Mouse (Mus musculus) liver, embryonic 14 days (tissue): ENCODE measurements around the gene Cmc4. TPM values are rescaled to one million over a fixed set of nuclear protein-coding genes. Genes with fewer than 3 reads are reported as not detected.

ENCODE experiments used
- polyA plus RNA-seq: library from polyadenylated mRNA; depleted of rRNA; stranded (reverse); fragments of >200 nt; gene quantifications from 2 replicates; pipeline ENCODE4 v1.2.3, GENCODE M21; 2012; rRNA removed

Cmc4 gene
- 10.4 and 11.0 TPM in 2 replicates for polyA plus RNA-seq

DNA sequence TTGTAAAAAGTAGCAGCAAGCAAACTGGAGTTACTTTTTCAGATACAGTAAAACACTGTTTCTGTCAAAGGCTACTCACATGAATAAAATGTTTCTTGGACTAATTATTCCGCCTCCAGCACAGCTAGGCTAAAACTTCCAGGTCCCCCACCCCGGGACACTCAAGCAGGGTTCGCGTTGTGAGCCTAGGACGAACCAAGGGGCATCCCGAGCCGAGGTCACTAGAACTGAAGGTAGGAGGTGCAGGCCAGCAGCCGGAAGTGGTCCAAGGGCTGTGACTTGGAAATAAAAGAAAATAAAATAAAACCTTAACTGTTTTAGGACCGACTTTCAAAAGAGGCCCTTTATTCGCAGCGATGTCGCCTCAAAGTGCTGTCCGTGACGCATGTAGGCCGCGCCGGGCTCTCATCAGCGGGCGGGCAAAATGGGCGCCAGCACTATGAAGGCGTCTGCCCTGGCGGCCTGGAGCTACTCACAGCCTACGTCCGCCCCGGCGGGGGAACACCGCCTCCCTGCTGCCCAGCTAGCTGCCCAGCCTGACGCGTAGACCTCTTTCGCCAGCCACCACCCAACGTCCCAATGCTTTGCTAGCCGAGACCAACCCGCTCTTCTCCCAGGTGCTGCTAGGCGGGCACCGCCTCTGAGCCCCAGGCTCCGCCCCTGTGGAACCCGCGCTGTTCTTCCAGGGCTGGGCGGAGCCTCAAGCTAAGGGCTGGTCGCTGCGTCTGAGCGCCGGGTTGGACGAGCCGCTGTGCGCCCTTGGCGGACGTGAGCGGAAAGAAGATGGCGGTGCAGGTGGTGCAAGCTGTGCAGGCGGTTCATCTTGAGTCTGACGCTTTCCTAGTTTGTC is at the start of gene Cmc4, which contains the start of the genes Mtcp1 and Brcc3:
Cmc4 (minus strand) TSS at position 649 of the 850 bp plus-strand sequence.
Mtcp1 (minus strand) TSS at position 653 of the 850 bp plus-strand sequence.
Brcc3 (plus strand) TSS at position 693 of the 850 bp plus-strand sequence.

DNA sequence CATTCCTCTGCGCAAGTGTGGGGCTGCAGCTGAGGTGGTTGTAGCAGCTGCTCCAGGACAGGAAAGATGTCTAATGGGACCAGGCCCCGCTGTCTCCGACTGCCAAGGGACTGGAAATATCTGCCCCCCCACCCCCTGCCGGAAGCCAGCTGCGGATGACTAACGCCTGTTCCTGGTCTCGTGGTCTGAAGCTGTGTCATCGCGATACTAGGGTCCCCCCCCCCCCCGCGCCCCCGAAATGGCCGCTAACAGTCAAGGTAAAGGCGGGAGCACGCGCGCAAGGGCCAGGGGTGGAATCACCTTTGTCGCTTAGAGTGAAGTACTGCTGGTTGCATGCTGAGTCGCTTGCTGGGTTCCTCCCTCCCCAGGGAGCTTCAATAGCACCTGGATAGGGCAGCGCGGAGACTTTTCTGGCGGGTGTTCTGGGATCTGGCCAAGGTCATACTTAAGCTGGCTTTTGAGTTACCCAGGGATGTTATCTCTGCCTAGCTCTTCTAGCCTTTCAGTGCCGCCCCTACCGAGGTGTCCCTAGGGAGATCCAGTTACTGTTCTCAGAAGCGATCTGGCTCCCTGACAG is 34.1 kb downstream of the Cmc4 start, which contains the start of the genes Fundc2 and F8:
Fundc2 (plus strand) TSS at position 205 of the 577 bp plus-strand sequence.
F8 (minus strand) TSS at position 421 of the 577 bp plus-strand sequence.

Other genes starting within 250 kb of the Cmc4 start
- gene Fundc2, start 34.2 kb downstream of the Cmc4 start, polyA plus RNA-seq, result 11.0 and 12.6 TPM in 2 replicates
- gene F8, start 34.0 kb downstream of the Cmc4 start, polyA plus RNA-seq, result 0.63 and 0.67 TPM in 2 replicates
- gene Mtcp1, start within 50 bp of the Cmc4 start, polyA plus RNA-seq, result 5.4 and 7.5 TPM in 2 replicates
- gene Brcc3, start within 50 bp of the Cmc4 start, polyA plus RNA-seq, result 11.6 and 12.4 TPM in 2 replicates
- gene Vbp1, start 97.7 kb upstream of the Cmc4 start, polyA plus RNA-seq, result 29.0 and 33.3 TPM in 2 replicates
- 0.01 and 0.02 TPM in 2 replicates for gene Rab39b, start 161.6 kb upstream of the Cmc4 start, polyA plus RNA-seq